Mouse (Mus musculus) thymus, postnatal 14 days (tissue): Measurements from ENCODE around the gene Tcte3.
"Not testable (repeated sequence)": the region's sequence is repeated elsewhere in the genome, so short reads cannot be mapped to it uniquely, and the experiment has no call there.

ENCODE experiments used
- DNase-seq: peaks from one replicate; pipeline ENCODE4 v3.0.0; 2021

Gene Tcte3

DNA sequence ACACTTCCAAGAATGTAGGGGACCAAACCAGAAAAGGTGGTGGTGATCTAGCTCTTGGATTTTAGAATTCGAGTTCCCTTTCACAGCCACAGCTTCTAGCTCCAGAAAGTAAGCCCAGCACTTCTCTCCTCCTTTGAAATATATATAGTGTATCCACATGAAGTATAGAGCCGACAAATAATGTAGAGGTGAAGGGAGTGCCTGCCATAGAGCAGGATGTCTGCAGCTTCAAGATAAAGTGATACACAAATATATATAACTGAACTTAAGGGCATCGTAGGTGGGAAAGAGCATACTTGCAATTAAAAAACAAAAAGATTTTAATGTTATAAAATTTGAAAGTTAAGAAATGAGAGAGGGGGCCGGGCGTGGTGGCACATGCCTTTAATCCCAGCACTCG lies 15.8 kb downstream of the Tcte3 start:
- DNase-seq: not testable (repeated sequence)

DNA sequence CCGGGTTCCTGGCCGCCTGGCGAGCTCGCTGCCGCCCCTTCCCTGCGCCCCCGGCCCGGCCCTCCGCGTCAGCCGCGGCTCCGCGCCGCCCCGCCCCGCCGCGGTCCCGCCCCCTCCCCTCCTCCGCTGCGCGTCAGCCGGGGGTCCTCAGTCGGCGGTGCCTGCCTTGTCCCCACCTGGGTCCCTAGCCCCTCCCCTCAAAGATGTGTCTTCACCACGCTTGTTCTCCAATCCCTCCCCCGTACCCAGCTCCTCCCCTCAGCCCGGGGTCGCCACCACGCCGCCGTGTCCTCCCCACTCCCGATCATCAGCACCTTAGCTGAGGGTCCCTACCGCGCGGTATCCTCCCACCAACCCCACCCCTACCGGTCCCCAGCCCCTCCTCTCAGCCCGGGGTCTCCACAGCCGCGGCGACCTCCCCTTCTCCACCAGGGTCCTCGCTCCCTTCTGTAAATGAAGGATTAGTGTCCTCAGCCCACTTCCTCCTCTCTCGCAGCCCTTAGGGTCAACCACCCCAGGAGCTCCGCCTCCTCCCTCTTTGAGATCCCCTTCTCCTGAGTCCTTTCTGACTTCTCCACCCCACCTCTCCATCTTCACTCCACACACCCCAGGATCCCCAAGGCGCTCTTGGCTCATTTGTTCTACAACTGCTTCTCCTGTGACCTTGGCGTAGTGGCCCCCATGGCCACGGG lies 16.6 kb downstream of the Tcte3 start:
- not testable (repeated sequence) for DNase-seq

- DNase-seq: not testable (repeated sequence)
Measured at GRCm38 (mm10) chr17:15023878-15024492, 17.3 kb downstream of the Tcte3 start.

DNA sequence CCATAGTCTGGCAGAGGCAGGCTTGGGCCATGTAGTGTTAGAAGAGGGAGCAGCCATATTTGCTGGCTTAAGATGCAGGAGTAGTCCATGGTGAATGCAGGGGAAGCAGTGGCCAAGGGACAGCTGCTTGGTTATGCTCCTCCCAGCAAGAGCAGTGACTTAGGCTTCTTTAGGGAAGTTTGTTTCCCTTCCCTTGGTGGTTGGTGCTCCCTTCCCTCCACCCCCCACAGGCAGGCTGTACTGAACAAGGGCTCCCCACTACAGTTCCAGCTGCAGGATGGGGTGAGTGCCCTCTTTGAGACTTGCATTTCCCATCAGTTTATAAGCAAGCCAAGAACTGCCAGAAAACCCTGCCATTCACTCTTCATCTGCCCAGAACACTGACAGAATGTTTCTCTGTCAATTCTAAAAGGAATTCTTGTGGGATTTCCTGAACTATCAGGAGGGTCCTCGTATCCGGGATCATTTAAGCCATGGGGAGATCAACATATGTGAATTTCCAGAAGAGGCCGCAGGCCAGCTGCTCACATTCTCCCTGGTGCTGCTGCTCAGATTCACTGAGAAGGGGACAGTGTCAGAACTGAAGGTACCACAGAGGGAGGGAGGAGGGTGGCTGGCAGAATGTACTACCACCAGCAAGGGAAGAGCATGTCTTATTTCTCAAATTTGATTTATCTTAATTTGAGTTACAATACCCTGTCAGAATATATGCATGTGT lies 19.6 kb downstream of the Tcte3 start:
- DNase-seq: peak; percentile 3

DNA sequence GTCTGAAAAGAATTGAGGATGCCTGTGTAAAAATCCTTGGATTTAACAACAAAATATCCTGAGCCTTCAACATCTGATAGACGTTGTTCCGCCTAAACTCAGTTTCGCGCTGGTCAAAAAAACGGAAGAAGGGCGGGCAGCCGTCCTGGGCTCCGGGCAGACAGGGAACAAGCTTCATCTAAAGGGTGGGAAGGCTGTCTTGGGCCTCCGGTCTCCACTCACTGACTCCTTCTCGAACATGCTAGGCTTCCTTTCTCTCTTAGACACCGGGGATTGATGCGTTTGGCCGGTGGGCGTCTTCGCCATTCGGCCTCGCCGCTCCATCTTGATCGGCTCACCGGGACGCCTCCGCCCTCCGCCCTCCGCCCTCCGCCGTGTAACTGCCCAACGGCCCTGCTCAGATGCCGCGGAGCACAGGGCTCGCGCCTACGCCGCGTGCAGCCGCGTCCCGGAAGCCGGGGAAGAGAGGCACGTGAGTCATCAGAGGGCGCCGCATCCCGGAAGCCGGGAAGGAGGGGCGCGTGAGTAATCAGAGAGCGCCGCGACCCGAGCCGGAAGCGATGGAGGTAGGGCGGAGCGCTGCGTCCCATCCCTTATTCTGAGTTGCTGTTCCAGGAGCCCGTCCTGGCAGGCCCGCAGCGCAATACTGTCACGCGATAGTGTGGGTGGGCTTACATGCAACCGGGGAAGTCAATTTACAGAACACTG lies 31.4 kb downstream of the Tcte3 start, which contains the start of gene Gm3435:
Gm3435 (plus strand) TSS at position 471 of the 708 bp plus-strand sequence.
- DNase-seq: not testable (repeated sequence)

DNA sequence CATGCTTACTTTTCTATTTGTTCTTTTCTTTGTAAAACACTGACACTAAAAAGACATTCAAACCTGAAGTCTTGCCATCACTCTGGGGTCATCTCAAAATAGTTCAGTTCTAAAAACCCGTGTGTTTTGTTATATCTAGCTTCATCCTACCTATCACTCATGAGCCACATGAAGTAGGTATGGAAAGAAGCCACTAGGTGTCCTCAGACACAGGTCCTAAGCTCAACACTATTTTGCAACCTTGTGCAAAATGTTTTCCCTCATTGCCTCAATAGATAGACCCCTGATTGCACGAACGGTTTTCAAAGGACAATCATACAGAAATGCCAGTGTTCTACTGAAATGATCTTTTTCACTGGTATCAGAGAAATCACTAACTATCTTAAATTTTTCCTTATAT lies 32.2 kb downstream of the Tcte3 start:
- not testable (repeated sequence) for DNase-seq

DNA sequence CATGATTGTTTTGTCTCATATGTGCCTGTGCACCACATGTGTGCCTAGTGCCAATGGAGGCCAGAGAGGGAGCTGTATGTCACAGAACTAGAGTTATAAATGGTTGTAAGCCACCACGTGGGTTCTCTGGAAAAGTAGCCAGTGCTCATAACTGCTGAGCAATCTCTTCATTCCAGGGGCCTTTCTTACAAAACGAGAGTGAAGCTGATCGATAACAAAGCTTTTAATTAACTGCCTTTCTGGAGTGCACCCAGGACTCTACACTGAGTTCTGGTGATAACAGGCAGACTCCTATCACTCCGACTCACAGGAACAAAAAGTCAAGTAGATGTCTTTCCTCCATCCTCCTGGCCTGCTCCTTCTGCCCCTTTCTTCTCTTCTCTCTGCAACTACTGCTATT lies 41.2 kb downstream of the Tcte3 start:
- DNase-seq: not testable (repeated sequence)

DNA sequence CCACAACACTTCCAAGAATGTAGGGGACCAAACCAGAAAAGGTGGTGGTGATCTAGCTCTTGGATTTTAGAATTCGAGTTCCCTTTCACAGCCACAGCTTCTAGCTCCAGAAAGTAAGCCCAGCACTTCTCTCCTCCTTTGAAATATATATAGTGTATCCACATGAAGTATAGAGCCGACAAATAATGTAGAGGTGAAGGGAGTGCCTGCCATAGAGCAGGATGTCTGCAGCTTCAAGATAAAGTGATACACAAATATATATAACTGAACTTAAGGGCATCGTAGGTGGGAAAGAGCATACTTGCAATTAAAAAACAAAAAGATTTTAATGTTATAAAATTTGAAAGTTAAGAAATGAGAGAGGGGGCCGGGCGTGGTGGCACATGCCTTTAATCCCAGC lies 47.1 kb downstream of the Tcte3 start:
- DNase-seq: not testable (repeated sequence)

GRCm38 (mm10) chr17:14993139-14993832 lies 48.0 kb downstream of the Tcte3 start:
- not testable (repeated sequence) for DNase-seq

GRCm38 (mm10) chr17:14992522-14993138 lies 48.7 kb downstream of the Tcte3 start:
- not testable (repeated sequence) for DNase-seq

DNA sequence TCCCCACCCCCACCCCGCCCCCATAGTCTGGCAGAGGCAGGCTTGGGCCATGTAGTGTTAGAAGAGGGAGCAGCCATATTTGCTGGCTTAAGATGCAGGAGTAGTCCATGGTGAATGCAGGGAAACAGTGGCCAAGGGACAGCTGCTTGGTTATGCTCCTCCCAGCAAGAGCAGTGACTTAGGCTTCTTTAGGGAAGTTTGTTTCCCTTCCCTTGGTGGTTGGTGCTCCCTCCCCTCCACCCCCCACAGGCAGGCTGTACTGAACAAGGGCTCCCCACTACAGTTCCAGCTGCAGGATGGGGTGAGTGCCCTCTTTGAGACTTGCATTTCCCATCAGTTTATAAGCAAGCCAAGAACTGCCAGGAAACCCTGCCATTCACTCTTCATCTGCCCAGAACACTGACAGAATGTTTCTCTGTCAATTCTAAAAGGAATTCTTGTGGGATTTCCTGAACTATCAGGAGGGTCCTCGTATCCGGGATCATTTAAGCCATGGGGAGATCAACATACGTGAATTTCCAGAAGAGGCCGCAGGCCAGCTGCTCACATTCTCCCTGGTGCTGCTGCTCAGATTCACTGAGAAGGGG lies 51.1 kb downstream of the Tcte3 start:
- DNase-seq: not testable (repeated sequence)

DNA sequence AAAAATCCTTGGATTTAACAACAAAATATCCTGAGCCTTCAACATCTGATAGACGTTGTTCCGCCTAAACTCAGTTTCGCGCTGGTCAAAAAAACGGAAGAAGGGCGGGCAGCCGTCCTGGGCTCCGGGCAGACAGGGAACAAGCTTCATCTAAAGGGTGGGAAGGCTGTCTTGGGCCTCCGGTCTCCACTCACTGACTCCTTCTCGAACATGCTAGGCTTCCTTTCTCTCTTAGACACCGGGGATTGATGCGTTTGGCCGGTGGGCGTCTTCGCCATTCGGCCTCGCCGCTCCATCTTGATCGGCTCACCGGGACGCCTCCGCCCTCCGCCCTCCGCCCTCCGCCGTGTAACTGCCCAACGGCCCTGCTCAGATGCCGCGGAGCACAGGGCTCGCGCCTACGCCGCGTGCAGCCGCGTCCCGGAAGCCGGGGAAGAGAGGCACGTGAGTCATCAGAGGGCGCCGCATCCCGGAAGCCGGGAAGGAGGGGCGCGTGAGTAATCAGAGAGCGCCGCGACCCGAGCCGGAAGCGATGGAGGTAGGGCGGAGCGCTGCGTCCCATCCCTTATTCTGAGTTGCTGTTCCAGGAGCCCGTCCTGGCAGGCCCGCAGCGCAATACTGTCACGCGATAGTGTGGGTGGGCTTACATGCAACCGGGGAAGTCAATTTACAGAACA lies 62.8 kb downstream of the Tcte3 start, which contains the start of the genes 9030025P20Rik and Gm3417:
9030025P20Rik (plus strand) TSS at position 107 of the 677 bp plus-strand sequence.
Gm3417 (minus strand) TSS at position 429 of the 677 bp plus-strand sequence.
- not testable (repeated sequence) for DNase-seq

DNA sequence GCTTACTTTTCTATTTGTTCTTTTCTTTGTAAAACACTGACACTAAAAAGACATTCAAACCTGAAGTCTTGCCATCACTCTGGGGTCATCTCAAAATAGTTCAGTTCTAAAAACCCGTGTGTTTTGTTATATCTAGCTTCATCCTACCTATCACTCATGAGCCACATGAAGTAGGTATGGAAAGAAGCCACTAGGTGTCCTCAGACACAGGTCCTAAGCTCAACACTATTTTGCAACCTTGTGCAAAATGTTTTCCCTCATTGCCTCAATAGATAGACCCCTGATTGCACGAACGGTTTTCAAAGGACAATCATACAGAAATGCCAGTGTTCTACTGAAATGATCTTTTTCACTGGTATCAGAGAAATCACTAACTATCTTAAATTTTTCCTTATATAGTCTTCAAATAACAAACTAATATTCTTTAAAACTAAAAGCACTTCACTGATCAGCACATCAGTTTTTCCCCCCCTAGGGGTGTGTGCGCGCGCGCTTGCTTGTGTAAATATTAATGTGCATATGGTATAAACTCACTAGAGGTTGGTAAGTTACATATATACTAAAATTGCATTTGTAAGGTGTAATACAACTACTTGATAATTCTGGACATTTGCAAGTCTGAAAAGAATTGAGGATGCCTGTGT lies 63.4 kb downstream of the Tcte3 start:
- DNase-seq: not testable (repeated sequence)
